Mouse (Mus musculus): Measurements from ENCODE around the gene Ehd2.
"Not testable (repeated sequence)": the region's sequence is repeated elsewhere in the genome, so short reads cannot be mapped to it uniquely, and the experiment has no call there.

The Ehd2 gene

GRCm38 (mm10) chr7:15945721-15946536 is 21.4 kb downstream of the Ehd2 start, which contains the start of gene Nop53:
Nop53 (minus strand) TSS chr7:15946074.
- peak; percentile 99 for DNase-seq (ENCODE audit: low spot score)

- DNase-seq (ENCODE audit: low spot score), result no peak
These were observed 22.2 kb downstream of the Ehd2 start for GRCm38 (mm10) chr7:15945211-15945610.

- no peak for DNase-seq (ENCODE audit: low spot score)
These were observed 23.1 kb downstream of the Ehd2 start for GRCm38 (mm10) chr7:15944311-15944710.

- no peak for DNase-seq (ENCODE audit: low spot score)
These were observed 28.7 kb downstream of the Ehd2 start for GRCm38 (mm10) chr7:15938621-15939020.

GRCm38 (mm10) chr7:15937491-15937890 is 29.9 kb downstream of the Ehd2 start:
- DNase-seq (ENCODE audit: low spot score), result no peak

GRCm38 (mm10) chr7:15933437-15934359 is 33.7 kb downstream of the Ehd2 start:
- no peak for DNase-seq (ENCODE audit: low spot score)

- DNase-seq (ENCODE audit: low spot score), result no peak
These were observed 35.7 kb downstream of the Ehd2 start for GRCm38 (mm10) chr7:15931635-15932034.

- DNase-seq (ENCODE audit: low spot score), result no peak
These were observed 36.8 kb downstream of the Ehd2 start for GRCm38 (mm10) chr7:15930543-15930942.

GRCm38 (mm10) chr7:15929910-15930309 is 37.5 kb downstream of the Ehd2 start:
- DNase-seq (ENCODE audit: low spot score), result peak; percentile 67

- peak; percentile 95 for DNase-seq (ENCODE audit: low spot score)
These were observed 45.1 kb downstream of the Ehd2 start, which contains the start of gene Selenow for GRCm38 (mm10) chr7:15922220-15922773. Selenow (minus strand) TSS chr7:15922402.

GRCm38 (mm10) chr7:15921796-15922195 is 45.6 kb downstream of the Ehd2 start:
- peak; percentile 83 for DNase-seq (ENCODE audit: low spot score)

- DNase-seq (ENCODE audit: low spot score), result no peak
These were observed 46.6 kb downstream of the Ehd2 start for GRCm38 (mm10) chr7:15920645-15921190.

- DNase-seq (ENCODE audit: low spot score), result no peak
These were observed 47.4 kb downstream of the Ehd2 start for GRCm38 (mm10) chr7:15919947-15920346.

GRCm38 (mm10) chr7:15918371-15918770 is 49.0 kb downstream of the Ehd2 start:
- DNase-seq (ENCODE audit: low spot score), result no peak

GRCm38 (mm10) chr7:15916996-15917395 is 50.4 kb downstream of the Ehd2 start:
- no peak for DNase-seq (ENCODE audit: low spot score)

- no peak for DNase-seq (ENCODE audit: low spot score)
These were observed 51.1 kb downstream of the Ehd2 start for GRCm38 (mm10) chr7:15916134-15916723.

GRCm38 (mm10) chr7:15915695-15916094 is 51.7 kb downstream of the Ehd2 start:
- DNase-seq (ENCODE audit: low spot score), result not testable (repeated sequence)

- no peak for DNase-seq (ENCODE audit: low spot score)
These were observed 52.6 kb downstream of the Ehd2 start for GRCm38 (mm10) chr7:15914751-15915150.

GRCm38 (mm10) chr7:15914252-15914651 is 53.1 kb downstream of the Ehd2 start:
- DNase-seq (ENCODE audit: low spot score), result peak; percentile 70

GRCm38 (mm10) chr7:15912183-15912582 is 55.2 kb downstream of the Ehd2 start:
- DNase-seq (ENCODE audit: low spot score), result peak; percentile 94

GRCm38 (mm10) chr7:15910521-15910920 is 56.8 kb downstream of the Ehd2 start:
- DNase-seq (ENCODE audit: low spot score), result no peak

All from embryo, embryonic 10.5 days (tissue).